Mouse (Mus musculus): ENCODE measurements around the gene Kcna3.
A peak's percentile ranks its signal among the peaks of the same experiment; 100 is the strongest.

The Kcna3 gene

DNA sequence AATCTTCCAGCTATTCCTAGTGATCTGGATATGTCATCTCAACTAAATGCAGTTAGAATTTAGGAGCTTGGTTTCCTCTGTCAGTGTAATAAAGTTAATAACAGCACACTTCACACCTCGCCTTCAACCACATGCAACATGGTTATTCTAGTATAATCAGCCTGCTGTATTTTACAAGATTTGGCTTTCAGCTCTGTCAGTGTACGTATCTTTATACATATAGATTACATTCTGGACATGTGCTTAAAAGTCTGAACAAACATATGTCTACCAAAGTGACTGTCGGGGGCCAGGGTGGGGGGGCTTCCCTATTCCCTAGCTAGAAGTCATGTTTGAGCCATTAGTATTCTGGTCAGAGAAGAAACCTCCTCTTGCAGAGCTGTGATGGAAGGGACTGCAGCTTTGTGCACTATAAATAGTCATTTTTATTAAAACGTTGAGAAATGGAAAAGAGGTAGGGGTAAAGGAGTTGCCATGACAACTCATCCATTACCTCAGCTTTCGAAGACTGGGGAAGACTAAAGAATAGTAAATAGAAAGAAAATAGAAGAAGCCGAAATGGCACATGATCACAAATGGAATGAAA is 29.6 kb downstream of the Kcna3 start:
- no peak for DNase-seq

DNA sequence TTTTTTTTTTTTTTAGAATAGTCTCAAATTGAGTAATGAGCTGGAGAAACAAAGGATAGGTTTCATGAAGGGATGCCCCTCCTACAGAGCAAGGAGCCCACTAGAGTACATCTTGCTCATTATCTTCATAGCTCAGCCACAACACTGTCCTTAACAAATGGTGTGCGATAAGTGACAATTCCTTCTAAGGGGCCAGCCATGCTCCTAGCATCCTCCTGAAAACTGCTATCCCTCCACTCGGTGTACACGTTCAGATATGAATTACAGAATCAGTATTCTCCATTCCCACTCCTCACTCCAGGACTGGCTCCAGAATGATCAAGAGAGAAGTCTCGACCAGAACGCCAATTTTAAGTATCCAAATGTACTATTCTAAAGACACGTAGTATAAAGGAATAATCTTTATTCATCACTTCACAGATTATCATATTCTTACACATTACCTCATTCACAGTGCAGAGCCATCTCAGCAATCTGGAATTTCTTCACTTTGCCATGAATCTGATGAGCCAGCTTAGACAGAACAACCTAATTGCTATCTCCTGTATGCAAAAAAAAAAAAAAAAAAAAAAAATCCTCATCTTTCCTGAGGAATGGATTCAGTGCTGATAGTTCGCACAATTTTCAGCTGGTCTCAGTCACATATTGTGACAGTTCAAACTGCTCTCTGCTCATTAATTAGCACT is 30.3 kb downstream of the Kcna3 start:
- no peak for DNase-seq

DNA sequence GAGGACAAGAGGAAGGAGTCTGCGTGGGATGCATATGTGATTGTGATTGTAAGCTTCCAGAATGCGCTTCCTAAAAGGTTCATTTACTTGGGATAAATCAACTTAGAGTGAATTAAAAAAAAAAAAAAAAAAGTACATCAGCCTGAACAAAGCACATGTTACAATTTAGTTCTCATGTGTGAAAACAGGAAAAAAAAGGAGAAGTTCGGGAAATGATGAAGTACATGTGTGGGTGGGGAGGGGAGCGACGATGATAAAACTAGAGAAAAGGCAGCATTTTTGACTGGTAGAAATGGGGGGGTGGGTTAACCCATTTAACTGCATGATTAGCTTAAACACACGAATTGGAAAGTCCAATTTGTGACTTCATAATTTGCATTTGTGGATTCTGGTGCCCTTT is 31.3 kb downstream of the Kcna3 start:
- no peak for DNase-seq

DNA sequence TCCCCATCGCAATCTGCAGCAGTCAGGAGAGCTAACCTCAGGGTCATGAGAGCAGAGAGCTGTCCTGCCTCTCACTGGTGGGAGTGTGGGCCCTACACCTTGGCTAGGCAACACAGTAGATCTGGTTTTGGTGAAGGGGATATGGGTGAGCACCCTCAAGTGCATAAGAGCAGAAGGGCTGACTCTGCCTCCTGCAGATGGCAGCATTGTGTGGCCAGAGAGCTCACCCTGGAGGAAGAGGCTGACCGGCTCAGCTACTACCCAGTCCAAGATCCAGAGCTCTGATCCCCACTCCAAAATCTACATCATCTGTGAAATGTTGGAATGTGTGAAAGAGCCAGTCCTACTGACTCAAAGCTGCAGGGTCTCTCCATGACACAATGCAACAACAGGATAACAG is 37.9 kb downstream of the Kcna3 start:
- no peak for DNase-seq

DNA sequence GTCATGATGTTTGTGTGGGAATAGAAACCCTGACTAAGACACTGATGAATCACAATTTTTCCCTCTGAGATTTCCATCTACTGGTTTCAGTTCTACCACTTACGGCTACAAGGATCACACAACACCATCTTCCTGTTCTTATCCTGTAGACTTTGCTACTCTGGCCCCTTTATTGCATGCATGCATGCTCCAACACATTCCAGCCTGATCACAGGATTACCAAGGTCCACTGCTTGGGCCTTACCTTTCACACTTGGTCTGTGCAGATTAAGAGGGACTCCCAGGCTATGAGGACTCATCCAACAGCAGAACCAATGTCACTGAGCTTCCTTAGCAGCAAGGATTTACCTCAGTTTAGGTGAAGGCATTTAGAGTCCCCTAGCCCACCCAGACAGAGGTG is 39.7 kb downstream of the Kcna3 start:
- no peak for DNase-seq

DNA sequence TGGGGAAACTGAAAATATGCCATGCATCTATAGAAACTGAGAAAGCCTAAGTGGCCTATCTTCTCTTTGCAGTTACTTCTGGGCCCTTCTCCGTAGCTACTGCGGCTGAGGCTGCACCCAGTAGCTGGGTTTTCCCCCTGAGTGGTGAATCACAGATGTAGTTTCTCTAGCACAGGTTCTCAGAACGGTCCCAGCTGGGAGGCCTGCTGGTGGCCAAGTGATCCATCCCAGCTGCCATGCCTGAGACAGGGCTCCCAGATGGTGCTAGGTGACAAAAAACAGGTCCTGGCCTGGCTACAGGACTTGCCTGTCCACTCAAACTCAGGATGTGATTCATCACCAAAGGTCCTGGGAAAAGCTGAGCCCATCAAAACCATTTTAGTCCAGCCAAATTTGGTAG is 40.7 kb downstream of the Kcna3 start:
- DNase-seq: no peak

DNA sequence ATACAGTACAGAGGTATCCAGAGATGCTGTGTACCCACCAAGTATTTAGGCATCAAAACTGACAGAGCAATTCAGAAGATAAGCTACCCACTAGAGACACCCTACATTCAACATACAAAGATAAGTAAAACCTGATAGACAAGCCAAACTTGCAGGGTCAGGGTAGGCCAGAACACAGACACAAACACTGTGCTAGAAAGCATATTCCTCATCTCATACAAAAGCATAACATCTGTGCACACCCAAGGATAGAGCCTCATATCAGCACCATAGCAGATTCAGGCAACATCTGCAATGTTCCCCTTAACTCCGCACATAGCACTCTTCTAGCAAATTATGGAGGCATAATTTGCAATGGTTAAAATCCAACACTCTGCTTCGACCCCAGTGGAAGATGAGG is 41.1 kb downstream of the Kcna3 start:
- DNase-seq: no peak

DNA sequence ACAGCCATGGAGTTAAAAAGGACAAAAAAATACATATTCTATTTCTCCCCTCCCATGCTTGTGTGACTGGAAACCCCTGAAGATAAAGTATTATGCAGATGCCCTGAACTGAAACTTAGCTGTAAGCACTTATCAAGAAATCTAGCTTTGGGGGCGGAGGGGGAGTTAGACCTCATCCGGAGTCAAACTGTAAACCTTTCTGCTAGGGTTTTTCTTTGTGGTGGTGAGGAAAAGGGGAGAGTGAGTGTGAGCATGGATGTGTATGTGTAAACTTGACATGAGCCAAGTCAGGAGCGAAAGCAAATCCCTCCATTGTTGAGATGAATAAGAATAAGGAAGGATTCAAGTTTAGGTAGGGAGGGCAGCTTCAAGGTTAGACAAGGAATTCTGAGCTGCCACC is 44.8 kb downstream of the Kcna3 start:
- no peak for DNase-seq

DNA sequence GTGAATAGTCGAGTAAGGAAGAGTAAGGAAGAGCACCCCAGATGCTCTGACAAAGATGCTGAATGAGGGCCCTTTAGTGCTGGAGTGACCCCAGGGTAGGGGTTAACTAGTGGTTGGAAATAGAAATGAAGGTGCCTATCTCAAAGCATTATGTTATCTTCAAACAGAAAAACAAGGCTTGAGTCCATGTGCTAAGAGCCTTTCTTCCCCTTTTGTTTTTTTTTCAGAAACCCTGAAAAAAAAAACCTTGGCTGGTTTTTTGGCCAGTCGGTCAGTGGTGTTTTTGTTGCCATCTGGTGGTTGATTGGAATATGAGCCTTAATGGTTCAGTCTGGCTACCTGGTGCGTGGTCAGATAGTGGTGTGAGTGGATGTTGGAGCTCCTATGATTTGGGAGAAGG is 45.3 kb downstream of the Kcna3 start:
- peak; percentile 65 to 79 for DNase-seq

DNA sequence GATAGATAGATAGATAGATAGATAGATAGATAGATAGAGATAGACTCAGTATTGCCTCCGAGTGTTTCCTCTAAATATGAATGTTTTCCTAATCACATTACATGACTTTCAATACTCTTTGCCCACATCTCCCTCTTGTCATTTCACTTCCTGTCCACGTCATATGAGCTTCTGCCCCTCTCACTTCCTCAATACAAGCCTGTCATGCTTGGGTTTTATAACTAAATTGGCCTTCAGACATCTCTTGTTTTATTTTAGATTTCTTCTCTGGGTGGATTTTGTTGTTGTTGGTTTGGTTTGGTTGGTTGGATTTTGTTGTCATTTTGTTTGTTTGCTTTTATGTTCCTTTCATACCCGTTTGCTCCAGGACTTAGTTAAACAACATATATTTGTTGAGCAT is 48.6 kb downstream of the Kcna3 start:
- no peak for DNase-seq

DNA sequence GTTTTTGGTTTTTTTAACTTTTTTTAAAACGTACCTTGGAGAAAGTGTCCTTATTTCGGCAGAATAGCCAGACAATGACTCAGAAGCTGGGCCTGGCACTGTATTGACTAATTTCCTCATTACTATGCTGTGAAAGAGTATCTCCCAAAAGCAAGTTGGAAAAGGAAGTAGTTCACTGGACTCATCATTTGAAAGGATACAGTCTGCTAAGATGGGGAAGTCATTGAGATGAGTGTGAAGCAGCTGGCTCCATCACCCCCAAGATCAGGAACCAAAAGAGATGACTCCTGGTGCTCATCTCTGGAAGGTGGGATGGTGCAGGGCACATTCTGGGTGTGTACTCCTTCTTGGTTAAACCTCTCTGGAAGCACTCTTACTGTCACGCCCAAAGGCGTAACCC is 51.4 kb downstream of the Kcna3 start:
- DNase-seq: no peak

Data from cerebellum, postnatal 10 days (tissue).